Mouse (Mus musculus) retina, postnatal 7 days (tissue): Measurements from ENCODE around the gene Cdiptos.

Experiments used
- DNase-seq: peaks from one replicate; pipeline ENCODE4 v3.0.0-alpha.2; 2012; ENCODE audit warnings: low read depth, low spot score

Cdiptos gene

DNA sequence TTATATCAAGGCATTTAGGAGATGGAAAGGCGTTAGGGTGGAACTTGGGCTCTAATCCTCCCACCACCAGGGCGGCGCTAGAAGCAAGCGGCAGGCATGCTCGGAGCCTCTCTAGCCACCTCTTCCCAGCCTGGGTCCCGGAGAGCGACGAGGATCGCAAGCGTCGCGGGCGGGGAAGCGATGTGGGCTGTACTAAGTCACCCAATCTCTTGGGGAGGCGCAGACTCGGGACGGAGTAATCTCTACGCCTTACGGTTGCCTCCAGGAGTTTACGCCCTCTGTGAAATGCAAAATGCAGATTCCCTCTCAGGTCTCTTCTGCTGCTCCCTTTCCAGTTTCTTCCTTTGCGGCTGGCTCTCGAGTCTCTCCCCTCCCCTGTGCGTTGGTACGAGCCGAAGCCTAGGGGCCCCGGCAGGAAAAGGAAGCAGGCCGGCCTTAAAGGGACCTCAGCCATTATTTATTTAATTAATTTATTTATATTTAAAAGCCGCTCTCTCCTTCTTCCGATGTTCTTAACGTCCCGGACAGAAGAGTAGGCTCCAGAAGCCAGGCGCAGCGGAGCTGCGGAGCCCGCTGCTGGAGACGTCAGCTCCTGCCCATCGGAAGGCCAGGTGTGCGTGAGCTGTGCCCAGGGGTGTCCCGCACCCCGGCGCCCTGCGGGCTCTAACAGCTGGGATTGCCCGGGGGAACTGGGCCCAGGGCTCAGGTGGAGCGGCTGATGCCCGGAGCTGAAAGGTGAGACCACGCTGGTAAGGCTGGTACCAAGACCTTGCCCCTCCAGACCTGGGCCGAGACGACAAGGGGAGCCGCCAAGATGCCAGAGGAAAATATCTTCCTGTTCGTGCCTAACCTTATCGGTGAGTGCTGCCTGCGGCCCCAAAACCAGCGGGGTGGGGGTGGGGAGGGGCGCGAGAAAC is at the start of gene Cdiptos:
Gene Cdiptos, minus strand, starts transcription at position 149 of the 917 bp plus-strand sequence.
- peak; percentile 94 for DNase-seq

DNA sequence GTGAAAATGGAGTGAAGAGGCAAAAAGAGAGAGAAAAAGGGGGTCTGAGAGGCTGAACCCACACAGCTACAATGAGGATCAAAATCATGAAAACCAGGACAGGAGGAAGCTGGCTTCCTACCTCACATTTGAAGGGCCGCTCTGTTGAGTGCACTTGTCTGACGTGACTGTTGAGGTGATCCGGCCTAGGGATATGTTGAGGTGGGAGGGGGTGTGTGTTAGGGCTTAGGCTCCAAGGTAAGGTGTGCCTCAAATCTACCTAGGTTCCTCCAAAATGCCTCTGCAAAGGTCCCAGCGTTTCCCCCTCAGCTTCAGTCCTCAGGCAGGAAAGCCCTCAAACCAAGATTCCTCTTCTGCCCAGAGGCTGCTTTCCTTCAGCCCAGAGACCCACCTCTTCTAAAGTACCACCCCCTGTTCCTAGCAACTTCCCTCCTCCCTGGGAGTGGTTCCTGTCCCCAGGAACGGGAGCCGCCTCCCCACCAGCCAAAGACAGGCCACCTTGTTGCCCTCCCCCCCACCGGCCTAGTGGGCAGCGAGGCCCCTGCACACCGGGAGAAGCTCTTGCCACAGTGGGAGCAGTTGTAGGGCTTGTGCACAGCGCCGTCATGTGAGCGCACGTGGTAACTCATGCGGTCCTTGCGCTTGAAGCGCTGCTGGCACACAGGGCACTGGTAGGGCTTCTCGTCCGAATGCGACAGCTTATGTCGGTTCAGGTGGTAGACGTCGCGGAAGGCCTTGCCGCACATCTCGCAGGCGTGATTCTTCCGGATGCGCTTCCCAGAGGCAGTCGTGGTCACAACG is 49.1 kb upstream of the Cdiptos start:
- DNase-seq, result peak; percentile 76

DNA sequence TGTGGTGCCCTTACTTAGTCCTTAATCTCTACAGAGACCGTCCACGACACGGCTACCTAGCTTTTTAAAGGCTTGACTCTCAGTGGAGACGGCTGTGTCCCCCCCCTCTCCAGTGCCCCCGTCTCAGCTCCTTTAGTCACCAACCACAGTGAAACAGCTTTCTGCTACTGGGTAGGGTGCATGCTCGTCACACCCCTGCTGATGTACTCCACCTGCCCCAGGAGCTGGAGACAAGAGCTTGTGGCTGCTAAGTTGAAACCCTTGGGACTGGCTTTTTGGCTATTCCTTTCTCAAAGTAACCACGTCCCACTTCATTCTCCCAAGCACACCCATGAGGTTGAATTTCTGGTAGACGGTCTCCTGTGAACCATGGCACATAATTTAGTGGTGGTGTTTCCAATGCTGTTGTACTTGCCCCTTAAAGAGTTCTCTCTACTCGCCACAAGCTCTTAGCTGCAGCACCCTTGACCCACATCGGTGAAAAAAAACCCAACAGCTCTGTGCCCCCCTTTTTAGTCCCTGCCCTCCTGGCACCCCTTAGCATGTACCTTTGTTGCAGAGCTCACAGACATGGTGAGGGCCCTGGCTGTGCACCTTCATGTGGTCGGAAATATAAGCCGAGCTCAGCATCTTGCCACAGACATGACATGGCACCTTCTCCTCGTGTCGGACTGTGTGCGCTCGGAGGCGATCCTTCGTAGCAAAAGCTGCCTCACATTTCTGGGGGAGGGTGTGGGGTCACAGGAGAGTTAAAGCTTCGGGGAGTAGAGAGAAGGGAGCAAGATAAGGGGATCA is 48.2 kb upstream of the Cdiptos start:
- DNase-seq, result no peak

DNA sequence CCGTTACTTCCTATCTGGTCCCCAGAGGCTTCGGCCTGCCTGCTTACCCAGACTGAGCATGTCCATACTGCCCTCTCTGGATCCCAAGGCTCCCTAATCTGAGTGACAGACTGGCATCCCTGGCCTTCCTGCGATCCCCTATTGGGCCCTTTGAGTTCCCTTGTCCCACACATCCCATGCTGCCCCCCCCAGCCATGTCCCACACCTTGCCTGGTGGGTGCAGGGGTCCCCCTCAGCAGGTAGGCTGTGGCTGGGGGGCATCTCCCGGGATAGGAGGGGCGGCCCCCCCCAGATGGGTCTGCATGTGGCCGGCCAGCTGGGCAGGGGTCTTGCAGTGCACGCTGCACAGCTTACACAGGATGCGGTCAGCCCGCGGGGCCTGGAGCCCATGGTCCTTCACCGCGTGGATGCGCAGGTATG is 47.4 kb upstream of the Cdiptos start:
- no peak for DNase-seq

DNA sequence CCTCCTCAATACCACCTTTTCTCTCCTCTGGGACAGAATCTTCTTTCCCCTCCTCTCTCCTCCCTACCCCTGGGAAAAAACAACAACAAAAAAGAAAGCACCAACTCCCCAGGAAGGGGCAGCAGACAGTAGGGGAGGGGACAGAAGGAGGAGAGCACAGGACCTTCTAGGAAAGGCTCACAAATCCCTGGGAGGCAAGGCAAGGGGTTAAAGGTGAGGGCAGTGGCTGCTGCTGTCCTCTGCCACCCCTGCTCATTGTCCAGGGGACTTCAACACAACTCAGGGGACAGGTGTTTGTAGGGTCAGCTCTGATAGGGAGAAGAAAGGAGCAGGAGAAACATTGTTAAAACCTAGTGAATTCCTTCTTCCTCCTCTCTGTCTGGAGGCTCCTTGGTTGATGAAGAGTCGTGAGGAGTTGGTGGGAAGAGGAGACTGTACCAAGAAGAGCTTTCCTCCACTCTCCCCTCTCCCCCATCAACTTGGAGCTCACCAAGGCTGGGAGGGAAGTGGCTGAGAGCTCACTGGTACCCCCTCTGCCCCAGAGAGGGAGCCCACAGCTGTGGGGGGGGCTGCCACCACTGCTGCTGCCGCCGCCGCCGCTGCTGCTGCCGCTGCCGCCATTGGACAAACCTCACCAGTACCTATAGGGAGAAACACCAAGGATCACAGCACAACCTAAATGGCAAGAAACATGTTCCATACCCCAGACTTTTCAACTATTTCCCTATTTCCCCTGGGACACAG is 46.8 kb upstream of the Cdiptos start:
- no peak for DNase-seq

DNA sequence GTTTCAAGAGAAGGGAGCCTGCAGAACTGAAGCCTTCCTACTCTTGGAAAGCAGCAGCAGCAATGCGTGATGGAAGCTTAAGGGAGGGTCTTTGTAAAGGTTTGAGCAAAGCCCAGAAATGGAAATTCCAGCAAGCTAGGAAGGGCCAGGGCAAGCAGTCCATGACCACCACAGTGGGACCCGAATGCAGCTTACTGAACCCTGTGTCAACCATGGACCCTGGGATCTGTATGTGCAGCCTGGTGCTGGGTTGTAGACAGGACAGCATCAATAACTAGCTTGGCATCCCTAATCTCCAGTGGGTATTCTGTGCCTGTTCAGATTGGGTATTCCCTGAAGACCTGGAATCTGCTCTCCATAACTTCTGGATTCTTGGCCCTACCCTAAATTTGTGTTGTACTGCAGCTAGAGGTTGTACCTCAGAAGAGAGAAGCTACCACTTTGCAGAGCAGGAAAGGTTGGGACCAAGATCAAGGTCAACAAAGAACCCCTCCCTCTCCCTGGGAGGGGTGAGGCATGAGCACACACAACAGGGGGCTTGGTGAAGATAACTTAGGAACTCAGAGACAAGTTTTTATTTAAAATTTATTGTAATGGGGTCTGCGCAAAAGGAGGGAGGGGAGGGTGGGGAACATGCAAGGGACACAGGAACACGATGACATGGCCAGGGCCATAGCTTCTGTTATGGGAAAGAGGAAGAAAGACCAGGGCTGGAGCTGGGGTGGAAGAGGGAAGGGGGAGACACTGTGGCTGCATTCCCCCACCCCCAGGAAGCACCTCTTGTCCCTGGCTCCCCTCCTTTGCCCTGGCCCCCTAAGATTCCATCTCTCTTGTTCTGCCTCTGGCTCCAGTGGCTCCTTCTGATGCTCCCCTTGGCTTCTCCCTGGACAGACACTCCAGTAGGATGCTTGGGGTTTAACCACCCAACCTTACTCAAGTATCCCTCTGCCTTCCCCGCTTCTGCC is 45.9 kb upstream of the Cdiptos start:
- DNase-seq, result no peak

DNA sequence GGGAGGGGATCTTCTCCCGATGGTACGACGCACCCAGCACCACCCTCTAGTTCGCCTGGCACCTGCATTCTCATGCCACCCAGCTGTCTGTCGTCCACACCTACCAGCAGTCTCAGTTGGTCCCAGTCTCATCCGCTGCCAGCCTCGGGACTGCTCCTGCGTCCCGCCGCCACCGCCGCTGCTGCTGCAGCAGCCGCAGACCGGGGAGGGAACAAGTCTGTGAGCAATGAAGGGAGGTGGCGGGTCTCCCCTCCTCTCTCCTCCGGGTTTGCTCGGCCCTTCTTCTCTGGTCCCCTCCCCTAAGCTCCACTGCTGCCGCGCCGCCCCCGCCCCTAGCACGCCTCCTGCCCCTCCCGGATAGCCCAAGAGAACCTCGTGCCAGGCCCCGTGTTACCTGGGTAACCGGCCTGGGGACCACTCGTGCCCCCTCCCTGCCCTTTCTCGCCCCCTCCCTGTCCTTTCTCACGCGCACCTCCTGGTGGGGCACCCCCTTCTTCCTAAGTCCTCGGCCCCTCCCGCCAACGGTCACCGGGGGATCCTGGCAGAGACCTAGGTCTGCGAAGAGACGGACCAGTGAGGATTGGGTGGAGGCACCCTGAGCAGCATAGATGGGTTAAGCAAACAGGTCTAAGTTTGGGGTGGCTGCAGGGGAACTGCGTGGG is 45.1 kb upstream of the Cdiptos start, which contains the start of the genes Gm42742 and Prrt2:
Gene Gm42742, minus strand, starts transcription at position 197 of the 662 bp plus-strand sequence.
Gene Prrt2, minus strand, starts transcription at position 311 of the 662 bp plus-strand sequence.
- DNase-seq, result no peak

DNA sequence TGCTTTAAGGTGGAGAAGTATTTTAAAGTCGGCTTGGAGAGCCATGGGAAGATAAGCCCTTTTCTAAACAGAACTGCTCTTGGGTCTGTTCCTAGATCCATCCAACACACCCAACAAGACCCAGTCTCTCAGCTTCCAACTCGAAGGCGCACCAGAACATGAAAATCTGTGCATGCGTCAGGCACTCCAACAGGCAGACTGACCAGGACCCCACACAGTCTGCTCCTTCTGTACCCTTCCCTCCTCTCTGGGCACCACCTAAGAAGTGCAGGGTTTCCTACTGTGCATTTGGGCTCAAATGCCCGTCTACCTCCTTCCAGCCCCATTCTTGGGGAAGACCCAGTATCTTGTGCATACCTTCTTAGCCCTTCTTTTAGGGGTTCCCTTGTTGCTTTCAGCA is 44.6 kb upstream of the Cdiptos start:
- DNase-seq, result no peak

DNA sequence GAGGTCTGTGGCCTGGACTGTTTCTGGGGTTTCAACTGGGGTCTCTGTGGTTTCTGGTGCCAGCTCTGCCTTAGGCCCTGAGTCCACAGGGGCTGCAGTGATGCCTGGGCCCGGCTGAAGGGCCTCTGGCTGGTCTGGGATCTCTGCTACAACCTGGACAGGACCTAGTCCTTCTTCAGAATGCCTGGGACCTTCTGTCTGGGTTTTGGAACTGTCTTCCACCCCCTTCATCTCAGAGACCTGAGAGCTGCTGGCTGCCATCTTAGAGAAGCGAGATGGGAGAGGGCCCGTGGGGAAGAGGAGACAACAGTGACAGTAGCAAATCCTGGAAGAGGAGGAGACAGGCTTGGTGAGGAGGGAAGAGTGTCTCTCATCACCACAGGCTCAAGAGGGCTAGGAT is 44.1 kb upstream of the Cdiptos start:
- no peak for DNase-seq

DNA sequence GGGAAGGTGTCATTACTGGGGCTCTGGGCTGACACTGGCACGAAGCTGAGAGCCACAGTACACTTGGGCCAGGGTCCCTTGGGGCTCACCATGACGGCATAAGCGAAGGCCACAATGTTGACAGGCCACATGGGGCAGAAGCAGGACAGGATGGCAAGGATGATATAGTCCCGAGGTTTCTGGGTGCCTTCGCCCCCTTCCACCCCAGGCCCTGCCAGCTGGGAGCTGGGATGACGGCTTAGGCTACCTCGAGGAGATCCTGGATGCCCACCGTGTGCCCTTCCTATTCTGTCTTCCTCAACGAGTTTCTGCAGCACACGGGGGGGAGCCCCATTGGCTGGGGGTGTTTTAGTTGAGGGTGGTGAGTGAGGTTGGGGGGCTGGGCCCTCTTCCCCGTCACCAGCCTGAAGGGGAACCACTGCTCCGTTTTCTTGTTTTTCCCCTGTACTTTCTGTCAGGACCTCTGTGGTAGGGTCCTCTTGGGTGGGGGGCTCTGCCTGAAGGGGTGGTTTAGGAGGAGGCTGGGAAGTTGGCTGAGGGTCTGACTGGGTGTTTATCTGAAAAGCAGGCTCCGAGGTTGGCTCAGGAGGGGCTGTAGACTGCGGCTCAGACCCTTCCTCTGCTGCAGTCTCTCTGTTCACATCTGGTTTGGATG is 43.5 kb upstream of the Cdiptos start:
- no peak for DNase-seq

DNA sequence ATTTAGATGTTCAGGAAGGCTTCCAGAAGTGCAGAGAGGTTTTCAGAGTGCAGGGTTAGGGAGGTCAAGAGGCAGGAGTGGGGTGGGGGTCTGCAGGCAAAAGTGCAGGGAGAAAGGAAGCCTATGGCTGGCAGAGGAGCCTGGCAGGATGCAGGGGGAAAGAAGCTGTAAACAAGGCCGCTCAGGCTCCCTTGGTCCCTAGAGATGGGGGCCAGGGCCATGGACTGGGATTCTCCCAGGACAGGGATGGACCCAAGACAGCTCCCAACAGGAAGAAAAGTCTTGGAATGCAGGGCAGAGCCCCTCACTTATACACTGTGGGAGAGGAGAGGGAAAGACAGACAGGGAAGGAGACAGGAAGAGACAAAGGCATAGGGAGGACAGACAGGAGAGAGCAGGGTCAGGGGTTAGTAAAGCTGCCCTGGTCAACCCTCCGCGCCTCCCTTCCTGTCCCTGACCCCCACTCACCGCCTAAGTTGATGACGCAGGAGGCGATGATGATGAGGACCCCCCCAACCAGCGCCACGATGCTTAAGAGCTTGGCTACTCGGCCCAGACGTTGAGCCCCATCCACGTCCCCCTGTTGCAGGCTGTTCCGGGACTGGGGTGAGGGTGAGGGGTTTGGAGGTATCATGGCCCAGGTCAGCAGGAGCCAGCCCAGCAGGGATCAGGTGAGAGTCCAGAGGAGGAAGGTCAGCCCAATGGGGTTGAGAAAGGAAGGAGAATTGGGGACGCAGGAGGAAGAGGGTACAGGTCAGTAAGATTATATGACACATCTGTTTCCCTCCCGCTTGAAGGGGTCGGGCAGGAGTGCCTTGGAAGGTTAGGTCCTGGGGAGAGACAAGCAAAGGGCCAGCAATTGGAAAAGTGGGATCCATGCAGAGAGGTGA is 42.8 kb upstream of the Cdiptos start:
- DNase-seq, result no peak

DNA sequence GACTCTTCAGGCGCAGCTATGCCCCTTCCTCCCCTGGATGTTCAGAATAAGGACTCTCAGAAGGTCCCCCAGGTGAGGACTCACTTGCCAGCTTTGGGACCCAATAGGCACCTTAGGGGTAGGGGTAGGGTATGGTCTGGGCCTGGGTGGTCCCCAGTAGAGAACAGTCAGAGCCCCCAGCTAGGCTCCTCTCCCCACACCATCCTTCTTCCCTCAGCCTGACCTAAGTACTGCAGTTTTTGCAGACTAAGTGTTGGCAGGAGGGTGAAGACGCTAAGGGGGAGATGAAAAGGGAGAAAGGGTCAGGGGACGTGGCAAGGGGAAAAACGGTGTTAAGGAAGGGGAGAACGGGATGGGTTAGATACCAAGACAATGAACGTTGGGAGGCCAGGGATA is 42.0 kb upstream of the Cdiptos start:
- DNase-seq, result no peak

DNA sequence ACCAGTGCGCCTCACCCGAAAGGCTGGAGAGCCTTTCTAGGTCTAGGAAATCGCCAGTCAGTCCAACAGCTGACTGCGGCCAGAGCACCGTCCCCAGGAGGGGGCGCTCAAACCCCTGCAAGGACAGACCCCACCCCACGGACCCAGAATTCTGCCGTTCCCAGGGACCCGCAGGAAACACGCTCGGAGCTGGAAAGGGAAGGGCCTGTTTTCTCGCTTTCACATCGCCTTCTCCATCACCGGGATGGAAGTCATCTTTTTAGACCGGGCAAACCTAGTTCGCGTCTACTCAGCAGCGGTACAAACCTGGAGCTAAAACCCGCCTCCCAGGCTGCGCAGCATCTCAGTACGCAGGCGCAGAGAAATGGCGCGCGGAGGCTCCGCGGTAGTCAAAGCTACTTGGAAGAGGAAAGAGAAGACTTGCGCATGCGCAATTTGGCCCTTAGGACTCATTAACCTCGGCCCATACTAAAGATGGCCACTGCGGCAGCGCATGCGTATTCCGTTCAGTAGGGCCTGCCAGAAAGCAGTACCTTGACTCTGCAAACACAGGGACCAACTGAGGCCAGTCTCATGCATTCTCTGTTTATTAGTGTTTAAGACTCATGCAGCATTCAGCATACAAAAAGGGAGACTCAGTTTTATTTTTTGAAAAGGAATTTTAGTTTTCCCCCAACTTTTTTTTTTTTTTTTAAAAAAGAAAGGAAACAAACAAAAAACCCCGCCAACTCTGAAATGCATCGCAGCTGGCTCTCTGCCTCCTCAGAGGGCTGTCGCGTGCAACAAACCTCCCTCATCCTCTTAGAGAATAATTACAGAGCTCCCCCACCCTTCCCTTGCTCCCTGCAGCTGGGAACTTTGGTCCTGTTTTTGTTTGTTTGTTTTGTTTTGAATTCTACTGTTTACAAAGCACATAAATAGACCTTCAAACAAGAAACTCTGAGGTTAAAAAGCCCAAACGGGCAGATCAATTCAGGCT is 41.4 kb upstream of the Cdiptos start, which contains the start of gene Pagr1a:
Gene Pagr1a, minus strand, starts transcription at position 382 of the 979 bp plus-strand sequence.
- DNase-seq, result peak; percentile 100

DNA sequence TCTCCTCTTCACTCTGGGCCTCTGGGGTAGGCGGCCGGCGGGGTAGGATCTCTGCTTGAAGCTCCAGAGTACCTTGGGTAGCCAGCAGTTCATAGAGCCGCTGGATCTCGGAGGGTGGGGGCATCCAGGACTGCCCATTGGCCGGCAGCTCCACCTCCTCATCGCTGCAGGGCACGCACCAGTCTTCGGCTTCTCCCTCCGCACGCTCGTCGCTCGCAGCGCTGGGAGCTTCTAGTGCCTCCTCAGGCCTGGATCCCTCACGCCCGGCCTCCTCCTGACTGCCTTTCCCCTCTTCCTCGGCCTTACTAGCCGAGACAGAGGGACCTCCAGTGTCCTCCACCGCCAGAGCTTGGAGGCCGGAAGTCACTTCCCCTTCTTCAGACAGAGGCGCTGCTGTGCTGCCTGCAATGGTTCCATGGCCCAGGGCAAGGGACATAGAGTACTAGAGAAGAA is 40.6 kb upstream of the Cdiptos start:
- DNase-seq, result no peak

DNA sequence TGATC is 40.4 kb upstream of the Cdiptos start, which contains the start of gene Pagr1b:
Gene Pagr1b, minus strand, starts transcription at position 4 of the 5 bp plus-strand sequence.
- no peak for DNase-seq

DNA sequence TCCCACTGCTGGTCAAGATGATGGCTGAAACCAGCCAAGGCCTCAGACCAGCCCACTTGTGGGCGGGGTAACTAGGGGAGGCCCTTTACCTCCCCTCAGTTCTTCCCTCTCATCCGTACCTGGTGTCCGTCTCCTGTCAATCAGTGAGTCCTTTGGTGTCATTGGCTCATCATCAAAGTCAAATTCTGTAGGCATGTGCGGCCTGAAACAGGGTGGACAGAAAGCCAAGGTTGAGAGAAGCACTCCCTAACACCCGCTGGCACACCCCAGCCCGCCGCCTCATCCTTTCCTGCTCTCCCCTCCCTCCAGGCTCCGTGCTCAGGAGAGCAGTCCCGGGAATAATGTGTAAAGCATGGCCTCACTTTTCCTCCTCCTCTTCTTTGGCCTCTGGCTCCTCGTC is 40.2 kb upstream of the Cdiptos start:
- no peak for DNase-seq

DNA sequence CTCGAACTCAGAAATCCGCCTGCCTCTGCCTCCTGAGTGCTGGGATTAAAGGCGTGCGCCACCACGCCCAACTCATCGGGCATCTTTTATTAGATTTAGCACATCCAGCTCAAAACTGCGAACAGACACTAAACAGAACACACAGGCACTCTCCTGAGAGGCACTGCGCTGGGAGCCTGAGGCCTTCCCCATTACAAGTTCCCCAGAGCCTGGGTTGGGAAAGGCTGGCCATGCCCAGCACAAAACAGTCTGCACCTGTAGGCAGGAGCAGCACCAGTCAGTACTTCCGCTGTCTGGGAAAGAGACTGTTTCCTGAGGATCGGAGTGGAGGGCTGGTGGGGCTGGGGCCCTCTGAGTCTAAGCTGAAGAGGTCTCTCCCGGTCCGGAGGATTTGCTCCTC is 39.1 kb upstream of the Cdiptos start:
- DNase-seq, result no peak
